Mouse (Mus musculus): ENCODE results near the gene Mroh2a.

GRCm38 (mm10) chr1:88263778-88264177 lies 37.0 kb downstream of the Mroh2a start:
- TF ChIP-seq CTCF (IDR thresholded peaks at IDR 0.05; ENCODE audit: borderline replicate concordance, control insufficient read depth, extremely low read depth, insufficient read depth, low read length, poor library complexity) (no peak), POLR2A (IDR thresholded peaks at IDR 0.05; ENCODE audit: control insufficient read depth, extremely low read depth, insufficient read depth, low read length, poor library complexity) (no peak)

Measured in thymus, adult 2 months (tissue).